Mouse (Mus musculus): ENCODE data around the gene Hdgf. TPM values are rescaled to one million over a fixed set of nuclear protein-coding genes. Genes with fewer than 3 reads are reported as not detected.
"Not testable (repeated sequence)": the region's sequence is repeated elsewhere in the genome, so short reads cannot be mapped to it uniquely, and the experiment has no call there.

Hdgf gene
- polyA plus RNA-seq, 1 experiment from 2014 or later: 258 TPM

DNA sequence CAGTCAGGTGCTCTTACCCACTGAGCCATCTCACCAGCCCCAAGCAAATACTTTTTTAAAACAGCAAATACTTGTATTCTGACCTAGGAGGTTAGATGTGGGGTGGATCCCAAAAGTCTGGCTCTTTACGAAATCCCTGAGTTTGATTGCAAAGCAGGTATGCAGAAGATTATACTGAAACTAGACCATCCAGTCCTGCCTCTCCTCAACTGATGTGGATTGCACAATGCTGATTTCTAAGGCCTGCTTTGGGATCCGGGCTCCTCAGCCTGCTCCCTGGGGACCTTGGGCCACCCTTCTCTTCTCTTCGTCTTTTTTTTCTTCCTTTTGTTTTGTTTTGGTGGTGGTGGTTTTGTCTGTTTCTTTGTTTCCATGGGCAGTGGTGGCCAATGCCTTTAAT, 14.6 kb upstream of the Hdgf start:
- H3K27me3 ChIP-seq: no peaks in the 10 kb centered on the region
- 0 out of 2 replicates have a peak, but pooled peaks cover 2% of the 10 kb centered on the region for H3K9me3 ChIP-seq
- H3K27ac ChIP-seq: no peak overlapping the region
- no peak for ATAC-seq (ENCODE audit: borderline replicate concordance, extremely low read depth, low FRiP score, low TSS enrichment)
- no peaks in the 10 kb centered on the region for H3K36me3 ChIP-seq
- 60% methylated on average over 3 of the region's 3 CpGs for WGBS
- H3K4me2 ChIP-seq: no peak overlapping the region
- H3K4me1 ChIP-seq: no peaks in the 10 kb centered on the region
- no peak overlapping the region for H3K9ac ChIP-seq
- no peak overlapping the region for H3K4me3 ChIP-seq

GRCm38 (mm10) chr3:87893367-87893905, 12.7 kb upstream of the Hdgf start:
- Histone ChIP-seq H3K4me3 (no peak overlapping the region), H3K27me3 (no peaks in the 10 kb centered on the region), H3K4me1 (no peaks in the 10 kb centered on the region), H3K36me3 (no peaks in the 10 kb centered on the region), H3K27ac (no peak overlapping the region), H3K4me2 (no peak overlapping the region), H3K9me3 (no peaks in the 10 kb centered on the region), H3K9ac (no peak overlapping the region)
- ATAC-seq (ENCODE audit: borderline replicate concordance, extremely low read depth, low FRiP score, low TSS enrichment): no peak
- 70% methylated on average over 3 of the region's 3 CpGs for WGBS

- Histone ChIP-seq H3K4me2 (no peak overlapping the region), H3K36me3 (no peaks in the 10 kb centered on the region), H3K27me3 (no peaks in the 10 kb centered on the region), H3K9me3 (no peaks in the 10 kb centered on the region), H3K27ac (no peak overlapping the region), H3K4me1 (no peaks in the 10 kb centered on the region), H3K9ac (no peak overlapping the region), H3K4me3 (no peak overlapping the region)
- 47% methylated on average over 3 of the region's 3 CpGs for WGBS
- no peak for ATAC-seq (ENCODE audit: borderline replicate concordance, extremely low read depth, low FRiP score, low TSS enrichment)
These were observed 6.9 kb upstream of the Hdgf start for GRCm38 (mm10) chr3:87899266-87899665.

- Histone ChIP-seq H3K4me2 (no peak overlapping the region), H3K9ac (no peak overlapping the region), H3K27ac (no peak overlapping the region), H3K36me3 (no peaks in the 10 kb centered on the region), H3K27me3 (no peaks in the 10 kb centered on the region), H3K9me3 (no peaks in the 10 kb centered on the region), H3K4me3 (no peak overlapping the region), H3K4me1 (no peaks in the 10 kb centered on the region)
- 63% methylated on average over 3 of the region's 3 CpGs for WGBS
- no peak for ATAC-seq (ENCODE audit: borderline replicate concordance, extremely low read depth, low FRiP score, low TSS enrichment)
These were observed 6.3 kb upstream of the Hdgf start for GRCm38 (mm10) chr3:87899776-87900175.

- Histone ChIP-seq H3K4me1 (no peaks in the 10 kb centered on the region), H3K27me3 (no peaks in the 10 kb centered on the region), H3K9ac (no peak overlapping the region), H3K27ac (no peak overlapping the region), H3K4me3 (no peak overlapping the region), H3K9me3 (no peaks in the 10 kb centered on the region), H3K36me3 (no peaks in the 10 kb centered on the region), H3K4me2 (no peak overlapping the region)
- WGBS: 24% methylated on average over 1 of the region's 1 CpGs
- ATAC-seq (ENCODE audit: borderline replicate concordance, extremely low read depth, low FRiP score, low TSS enrichment): no peak
These were observed 5.0 kb upstream of the Hdgf start for GRCm38 (mm10) chr3:87901036-87901624.

DNA sequence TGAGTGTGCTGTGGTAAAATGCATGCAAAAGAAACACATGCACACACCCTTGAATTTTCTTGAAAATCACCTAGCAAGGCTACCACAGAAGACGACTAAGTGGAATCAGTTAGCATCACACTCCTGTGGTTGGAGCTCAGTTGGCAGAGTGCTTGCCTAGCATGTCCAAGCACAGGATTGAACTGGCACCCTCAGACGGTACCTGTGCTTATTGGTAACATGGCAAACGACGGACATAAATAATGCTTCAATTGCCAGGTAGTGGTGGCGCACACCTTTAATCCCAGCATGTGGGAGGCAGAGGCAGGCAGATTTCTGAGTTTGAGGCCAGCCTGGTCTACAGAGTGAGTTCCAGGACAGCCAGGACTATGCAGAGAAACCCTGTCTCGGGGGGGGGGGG, 4.2 kb upstream of the Hdgf start:
- 71% methylated on average over 6 of the region's 6 CpGs for WGBS
- not testable (repeated sequence) for H3K9ac ChIP-seq; H3K4me1 ChIP-seq; H3K4me2 ChIP-seq; H3K27ac ChIP-seq; H3K36me3 ChIP-seq; H3K4me3 ChIP-seq; H3K27me3 ChIP-seq; H3K9me3 ChIP-seq; ATAC-seq (ENCODE audit: borderline replicate concordance, extremely low read depth, low FRiP score, low TSS enrichment)

- Histone ChIP-seq H3K27me3 (no peaks in the 10 kb centered on the region), H3K36me3 (no peaks in the 10 kb centered on the region), H3K4me1 (peaks cover 12% of the 10 kb centered on the region), H3K9me3 (no peaks in the 10 kb centered on the region), H3K4me2 (no peak overlapping the region), H3K4me3 (no peak overlapping the region), H3K9ac (no peak overlapping the region), H3K27ac (no peak overlapping the region)
- no peak for ATAC-seq (ENCODE audit: borderline replicate concordance, extremely low read depth, low FRiP score, low TSS enrichment)
- WGBS: 55% methylated on average over 5 of the region's 5 CpGs
These were observed 2.3 kb upstream of the Hdgf start for GRCm38 (mm10) chr3:87903821-87904220.

- Histone ChIP-seq H3K9me3 (no peaks in the 10 kb centered on the region), H3K4me1 (peaks cover 37% of the 10 kb centered on the region), H3K27ac (peak overlapping the region; percentile 96), H3K9ac (peak overlapping the region; percentile 97), H3K4me3 (peak overlapping the region; percentile 91), H3K27me3 (no peaks in the 10 kb centered on the region), H3K4me2 (peak overlapping the region; percentile 74), H3K36me3 (no peaks in the 10 kb centered on the region)
- peak; percentile 5; the same call in 1 of the 2 replicates for ATAC-seq (ENCODE audit: borderline replicate concordance, extremely low read depth, low FRiP score, low TSS enrichment)
- WGBS: under 1% methylated on average over 40 of the region's 47 CpGs
These were observed 470 bp downstream of the Hdgf start for GRCm38 (mm10) chr3:87906601-87906980.

- WGBS: under 1% methylated on average over 27 of the region's 27 CpGs
- Histone ChIP-seq H3K9me3 (no peaks in the 10 kb centered on the region), H3K27me3 (no peaks in the 10 kb centered on the region), H3K4me3 (peak overlapping the region; percentile 91), H3K27ac (peak overlapping the region; percentile 96), H3K9ac (peak overlapping the region; percentile 97), H3K36me3 (no peaks in the 10 kb centered on the region), H3K4me1 (peaks cover 41% of the 10 kb centered on the region), H3K4me2 (peak overlapping the region; percentile 74)
- no peak; the same call in 1 of the 2 replicates for ATAC-seq (ENCODE audit: borderline replicate concordance, extremely low read depth, low FRiP score, low TSS enrichment)
These were observed 1.1 kb downstream of the Hdgf start for GRCm38 (mm10) chr3:87906981-87907857.

GRCm38 (mm10) chr3:87907906-87908305, 1.8 kb downstream of the Hdgf start:
- peaks cover 41% of the 10 kb centered on the region for H3K4me1 ChIP-seq
- H3K4me2 ChIP-seq: peak overlapping the region; percentile 74
- peak overlapping the region; percentile 91 for H3K4me3 ChIP-seq
- peak overlapping the region; percentile 96 for H3K27ac ChIP-seq
- no peaks in the 10 kb centered on the region for H3K9me3 ChIP-seq
- no peaks in the 10 kb centered on the region for H3K27me3 ChIP-seq
- WGBS: 0% methylated on average over 1 of the region's 1 CpGs
- ATAC-seq (ENCODE audit: borderline replicate concordance, extremely low read depth, low FRiP score, low TSS enrichment): no peak
- H3K9ac ChIP-seq: peak overlapping the region; percentile 97
- peaks cover 2% of the 10 kb centered on the region for H3K36me3 ChIP-seq

- Histone ChIP-seq H3K4me2 (peak overlapping the region; percentile 74), H3K36me3 (peaks cover 17% of the 10 kb centered on the region), H3K27me3 (no peaks in the 10 kb centered on the region), H3K27ac (peak overlapping the region; percentile 96), H3K4me1 (peaks cover 41% of the 10 kb centered on the region), H3K4me3 (peak overlapping the region; percentile 40; the same call in 1 of the 2 replicates), H3K9me3 (no peaks in the 10 kb centered on the region), H3K9ac (no peak overlapping the region; the same call in 1 of the 2 replicates)
- no peak for ATAC-seq (ENCODE audit: borderline replicate concordance, extremely low read depth, low FRiP score, low TSS enrichment)
- WGBS: 85% methylated on average over 2 of the region's 2 CpGs
These were observed 3.3 kb downstream of the Hdgf start for GRCm38 (mm10) chr3:87909381-87909780.

GRCm38 (mm10) chr3:87909874-87910273, 3.8 kb downstream of the Hdgf start:
- no peak for ATAC-seq (ENCODE audit: borderline replicate concordance, extremely low read depth, low FRiP score, low TSS enrichment)

More at GRCm38 (mm10) chr3:87909874-87910273, 3.8 kb downstream of the Hdgf start:
- 11% methylated on average over 4 of the region's 4 CpGs for WGBS
- Histone ChIP-seq H3K36me3 (peaks cover 22% of the 10 kb centered on the region), H3K9me3 (no peaks in the 10 kb centered on the region), H3K9ac (peak overlapping the region; percentile 36), H3K4me1 (peaks cover 41% of the 10 kb centered on the region), H3K27me3 (no peaks in the 10 kb centered on the region), H3K4me2 (peak overlapping the region; percentile 74), H3K4me3 (peak overlapping the region; percentile 40), H3K27ac (peak overlapping the region; percentile 96)
